Mouse (Mus musculus): ENCODE measurements around the gene Rapgef5. TPM values are rescaled to one million over a fixed set of nuclear protein-coding genes. Genes with fewer than 3 reads are reported as not detected.

Gene Rapgef5
- total and polyA plus RNA-seq, 3 experiments = not detected

DNA sequence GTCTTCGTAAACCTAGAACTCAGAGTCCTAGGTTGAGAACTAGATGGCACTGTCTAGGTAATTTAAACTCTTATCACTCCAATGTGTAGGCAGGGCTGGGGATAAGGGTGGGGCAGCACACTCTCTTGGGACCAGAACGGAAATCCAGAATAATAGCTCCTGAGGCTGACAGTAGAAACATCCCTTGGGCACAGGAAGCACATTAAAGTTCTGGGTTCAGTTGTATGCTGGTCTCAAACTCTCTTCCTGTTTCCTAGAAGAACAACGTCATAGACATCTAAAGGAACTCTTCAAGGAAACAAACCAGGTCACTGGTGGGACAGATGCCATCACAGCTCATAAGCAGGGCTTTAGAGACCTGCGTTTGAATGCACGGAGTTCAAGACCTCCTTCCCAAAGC, 17.0 kb upstream of the Rapgef5 start:
- Histone ChIP-seq H3K9me3 (replicated peaks; ENCODE audit: insufficient read depth, low read length) (no peaks in the 10 kb centered on the region), H3K79me2 (ENCODE audit: control insufficient read depth, insufficient read depth, low read length, poor library complexity) (no peaks in the 10 kb centered on the region), H3K4me3 (ENCODE audit: control insufficient read depth in 1 of 2, insufficient read depth in 1 of 2, low read depth in 2 of 2, low read length in 2 of 2) (no peak overlapping the region), H3K27me3 (ENCODE audit: control insufficient read depth in 1 of 2, insufficient read depth in 2 of 2, low read length in 2 of 2) (no peaks in the 10 kb centered on the region), H3K9ac (ENCODE audit: control insufficient read depth, low read depth, low read length, poor library complexity, severe bottlenecking) (no peak overlapping the region), H3K4me1 (ENCODE audit: control insufficient read depth in 1 of 2, insufficient read depth in 2 of 2, low read length in 2 of 2) (no peaks in the 10 kb centered on the region), H3K36me3 (ENCODE audit: control insufficient read depth in 1 of 2, insufficient read depth in 2 of 2, low read length in 2 of 2) (no peaks in the 10 kb centered on the region), H3K27ac (ENCODE audit: control insufficient read depth, low read depth, low read length) (no peak overlapping the region)
- no peak for DNase-seq (ENCODE audit: low read depth, low spot score)
- TF ChIP-seq ZNF384 (IDR thresholded peaks at IDR 0.05; ENCODE audit: low read depth, low read length) = no peak
- no peak for TF ChIP-seq E2F4 (IDR thresholded peaks at IDR 0.05; ENCODE audit: borderline replicate concordance, low read depth, low read length)
- TF ChIP-seq MYC (IDR thresholded peaks at IDR 0.05; ENCODE audit: low read depth, low read length) = no peak
- TF ChIP-seq CTCF (IDR thresholded peaks at IDR 0.05 in 2 of 3, conservative IDR thresholded peaks at IDR 0.05 in 1 of 3; ENCODE audit: control insufficient read depth in 1 of 3, insufficient read depth in 1 of 3, low read depth in 2 of 3, low read length in 3 of 3, poor library complexity in 1 of 3, severe bottlenecking in 1 of 3) = no peak
- no peak for TF ChIP-seq MAZ (IDR thresholded peaks at IDR 0.05; ENCODE audit: low read depth, low read length)
- TF ChIP-seq TAL1 (IDR thresholded peaks at IDR 0.05; ENCODE audit: low read length) = no peak
- no peak for TF ChIP-seq CHD1 (IDR thresholded peaks at IDR 0.05; ENCODE audit: low read depth, low read length)
- TF ChIP-seq NELFE (IDR thresholded peaks at IDR 0.05; ENCODE audit: low read depth, low read length) = no peak
- TF ChIP-seq USF2 (IDR thresholded peaks at IDR 0.05; ENCODE audit: borderline replicate concordance in 1 of 2, insufficient read depth in 1 of 2, low read depth in 1 of 2, low read length in 2 of 2) = no peak
- no peak for TF ChIP-seq RCOR1 (IDR thresholded peaks at IDR 0.05; ENCODE audit: low read depth, low read length)
- TF ChIP-seq BHLHE40 (IDR thresholded peaks at IDR 0.05; ENCODE audit: borderline replicate concordance, low read depth, low read length) = no peak
- TF ChIP-seq ELF1 (IDR thresholded peaks at IDR 0.05; ENCODE audit: low read depth, low read length) = no peak
- TF ChIP-seq ZKSCAN1 (IDR thresholded peaks at IDR 0.05; ENCODE audit: low read depth, low read length) = no peak
- TF ChIP-seq MEF2A (IDR thresholded peaks at IDR 0.05; ENCODE audit: extremely low read depth, insufficient replicate concordance, low read depth, low read length, poor library complexity, severe bottlenecking) = no peak
- TF ChIP-seq MAFK (IDR thresholded peaks at IDR 0.05; ENCODE audit: borderline replicate concordance, low read depth, low read length) = no peak
- TF ChIP-seq CHD2 (IDR thresholded peaks at IDR 0.05; ENCODE audit: low read length) = no peak
- TF ChIP-seq GATA1 (IDR thresholded peaks at IDR 0.05; ENCODE audit: low read depth, low read length) = no peak
- TF ChIP-seq ZC3H11A (IDR thresholded peaks at IDR 0.05; ENCODE audit: low read depth, low read length) = no peak

DNA sequence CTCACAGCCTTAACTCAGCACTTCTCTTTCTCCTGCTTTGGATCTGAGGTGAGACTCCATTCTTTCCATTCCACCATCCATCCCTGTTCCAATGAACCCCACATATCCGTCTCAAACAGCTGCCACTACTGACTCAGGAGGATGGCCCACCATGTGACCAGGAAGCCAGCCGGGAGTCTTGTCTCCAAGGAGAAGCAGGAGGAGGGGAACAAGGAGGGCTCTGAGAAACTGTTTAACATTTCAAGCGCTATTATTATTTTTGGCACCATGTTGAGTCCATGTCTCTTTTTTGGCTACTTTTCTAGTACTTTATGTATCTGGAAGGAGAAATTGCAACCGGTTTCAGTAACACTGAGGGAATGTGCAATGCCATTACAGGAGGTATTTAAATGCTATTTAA, 15.1 kb upstream of the Rapgef5 start:
- no peak overlapping the region for H3K4me3 ChIP-seq (ENCODE audit: control insufficient read depth in 1 of 2, insufficient read depth in 1 of 2, low read depth in 2 of 2, low read length in 2 of 2)
- no peak overlapping the region for H3K27ac ChIP-seq (ENCODE audit: control insufficient read depth, low read depth, low read length)
- TF ChIP-seq MAZ (IDR thresholded peaks at IDR 0.05; ENCODE audit: low read depth, low read length) (no peak), TCF12 (IDR thresholded peaks at IDR 0.05; ENCODE audit: low read depth, low read length) (no peak), ELF1 (IDR thresholded peaks at IDR 0.05; ENCODE audit: low read depth, low read length) (no peak), MAFK (IDR thresholded peaks at IDR 0.05; ENCODE audit: borderline replicate concordance, low read depth, low read length) (no peak), ZKSCAN1 (IDR thresholded peaks at IDR 0.05; ENCODE audit: low read depth, low read length) (no peak), NRF1 (IDR thresholded peaks at IDR 0.05; ENCODE audit: insufficient read depth, low read depth, low read length, poor library complexity, severe bottlenecking) (no peak), CTCF (IDR thresholded peaks at IDR 0.05 in 2 of 3, conservative IDR thresholded peaks at IDR 0.05 in 1 of 3; ENCODE audit: control insufficient read depth in 1 of 3, insufficient read depth in 1 of 3, low read depth in 2 of 3, low read length in 3 of 3, poor library complexity in 1 of 3, severe bottlenecking in 1 of 3) (no peak)
- no peaks in the 10 kb centered on the region for H3K36me3 ChIP-seq (ENCODE audit: control insufficient read depth in 1 of 2, insufficient read depth in 2 of 2, low read length in 2 of 2)
- H3K4me1 ChIP-seq (ENCODE audit: control insufficient read depth in 1 of 2, insufficient read depth in 2 of 2, low read length in 2 of 2) = no peaks in the 10 kb centered on the region
- no peaks in the 10 kb centered on the region for H3K27me3 ChIP-seq (ENCODE audit: control insufficient read depth in 1 of 2, insufficient read depth in 2 of 2, low read length in 2 of 2)
- no peaks in the 10 kb centered on the region for H3K9me3 ChIP-seq (replicated peaks; ENCODE audit: insufficient read depth, low read length)
- H3K9ac ChIP-seq (ENCODE audit: control insufficient read depth, low read depth, low read length, poor library complexity, severe bottlenecking) = no peak overlapping the region
- no peaks in the 10 kb centered on the region for H3K79me2 ChIP-seq (ENCODE audit: control insufficient read depth, insufficient read depth, low read length, poor library complexity)
- no peak for DNase-seq (ENCODE audit: low read depth, low spot score)

All from MEL (cell line).